ENCODE assay signal across 14 mouse cellular contexts in the genomic region with DNA sequence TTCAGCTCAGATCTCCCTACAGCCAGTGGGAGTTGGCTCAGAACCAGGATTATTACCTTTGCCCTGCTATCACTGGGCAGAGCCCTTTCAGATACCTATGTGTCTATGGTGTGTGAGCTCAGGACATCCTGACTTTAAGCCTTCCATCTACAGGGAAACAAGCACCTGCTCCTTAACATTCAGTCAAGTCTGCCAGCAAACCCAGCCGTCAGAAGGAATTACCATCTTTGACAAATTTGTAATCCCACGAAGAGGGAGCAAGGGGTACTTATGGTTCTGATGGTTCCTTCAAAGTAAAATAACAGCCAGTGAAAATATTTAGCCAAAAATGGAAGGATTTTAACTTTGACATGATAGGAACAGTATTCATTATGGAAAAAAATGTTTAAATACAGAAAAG.
DNase-seq lines count a peak whose midpoint lies in the region.
"Had no signal": no experiment of that assay in that cellular context is flagged by ENCODE, and none has a peak within 500 bp of the region (broad histone marks: within the 10 kb centered on the region; RNA-seq: fewer than 3 reads in every experiment).

No protein-coding gene starts in this region.

- DNase-seq in cerebellum, postnatal 14 days, result peak; percentile 54 to 72
- no peak for DNase-seq in cerebellum, adult 8-10 months
- DNase-seq in left cerebral cortex, postnatal 4 days, result peak; percentile 36
- no peak for DNase-seq in left cerebral cortex, postnatal 14 days (ENCODE audit: low spot score in 2 of 2)
- peak; percentile 21 for DNase-seq in retina, postnatal 1 day
- no peak for DNase-seq in retina, embryonic 14.5 days (ENCODE audit: low spot score)
- DNase-seq: adrenal gland, adult 2 months; adrenal gland, postnatal 10 days; adrenal gland, postnatal 25 days; cerebellum, adult 11 months; cerebellum, adult 18-20 months; cerebellum, adult 9-11 months; cerebellum, postnatal 36 days; embryo, embryonic 11 days had no signal

- intact Hi-C loops in left cerebral cortex, postnatal 4 days (cut with DNase I), result no loop called here
- intact Hi-C loops in left cerebral cortex, postnatal 14 days (cut with DNase I), result no loop called here

Comparison
In these comparisons a context has a peak if more than half of its experiments do, and no peak if none do; other contexts are left out.
1. DNase-seq: peak in cerebellum, postnatal 14 days (2 of 2), left cerebral cortex, postnatal 4 days (single experiment) and retina, postnatal 1 day (single experiment); none in cerebellum, adult 8-10 months (single experiment), left cerebral cortex, postnatal 14 days (0 of 2) and retina, embryonic 14.5 days (single experiment).